In genomic region chr4:123422828-123423227, GRCm38 (mm10) we compare ENCODE assay signal across 8 mouse cellular contexts.
DNase-seq lines count a peak whose midpoint lies in the region; ATAC-seq lines count a peak whose summit lies in the region.

No protein-coding gene starts in this region.

- H3K4me1 ChIP-seq in kidney, embryonic 14.5 days (ENCODE audit: control insufficient read depth, insufficient read depth, low read length), result 0 out of 2 replicates have a peak, but pooled peaks cover 3% of the 10 kb centered on the region
- peaks cover 11% of the 10 kb centered on the region for H3K4me1 ChIP-seq in intestine, embryonic 16.5 days (ENCODE audit: control insufficient read depth, insufficient read depth, low read length)

- H3K9me3 ChIP-seq in kidney, embryonic 14.5 days (ENCODE audit: control insufficient read depth, low read length), result no peaks in the 10 kb centered on the region
- no peaks in the 10 kb centered on the region for H3K9me3 ChIP-seq in intestine, embryonic 16.5 days (ENCODE audit: control insufficient read depth, low read length)

- 48% methylated on average over 6 of the region's 6 CpGs for WGBS in kidney, embryonic 14.5 days
- 34% methylated on average over 6 of the region's 6 CpGs for WGBS in intestine, embryonic 16.5 days

- H3K27ac ChIP-seq in kidney, embryonic 14.5 days (ENCODE audit: low read depth, low read length), result no peak overlapping the region
- H3K27ac ChIP-seq in intestine, embryonic 16.5 days (ENCODE audit: low read length), result no peak overlapping the region

- no peak for ATAC-seq in kidney, embryonic 14.5 days (ENCODE audit: low FRiP score, low TSS enrichment)
- peak; percentile 96 for ATAC-seq in intestine, embryonic 16.5 days
- peak; percentile 84 for ATAC-seq in megakaryocyte progenitor cell, adult 5-6 weeks (replicated peaks; ENCODE audit: poor library complexity)

- no peak overlapping the region for H3K4me2 ChIP-seq in kidney, embryonic 14.5 days (replicated peaks; ENCODE audit: low read depth, low read length)
- H3K4me2 ChIP-seq in intestine, embryonic 16.5 days (ENCODE audit: low read depth, low read length), result no peak overlapping the region

- no peak overlapping the region for H3K9ac ChIP-seq in kidney, embryonic 14.5 days (ENCODE audit: low read depth, low read length)
- H3K9ac ChIP-seq in intestine, embryonic 16.5 days (ENCODE audit: low read depth, low read length), result no peak overlapping the region

- no peaks in the 10 kb centered on the region for H3K27me3 ChIP-seq in kidney, embryonic 14.5 days (ENCODE audit: control insufficient read depth, insufficient read depth, low read length)
- H3K27me3 ChIP-seq in intestine, embryonic 16.5 days (replicated peaks; ENCODE audit: control insufficient read depth, insufficient read depth, low read length), result no peaks in the 10 kb centered on the region

- peak; percentile 49 for DNase-seq in kidney, adult 9 months
- peak; percentile 41 for DNase-seq in c-Kit-positive CD71-positive TER-119-negative erythroid progenitor cells, embryonic 14.5 days (ENCODE audit: low read depth)
- DNase-seq in ovary, adult 18-20 months (ENCODE audit: low spot score), result no peak
- no peak for DNase-seq in thymus, postnatal 0 days (ENCODE audit: low spot score)
- no peak for DNase-seq in right cerebral cortex, postnatal 25 days

- H3K36me3 ChIP-seq in kidney, embryonic 14.5 days (ENCODE audit: control insufficient read depth, insufficient read depth, low read length), result no peaks in the 10 kb centered on the region
- no peaks in the 10 kb centered on the region for H3K36me3 ChIP-seq in intestine, embryonic 16.5 days (ENCODE audit: control insufficient read depth, insufficient read depth, low read length)

- no peak overlapping the region for H3K4me3 ChIP-seq in kidney, embryonic 14.5 days (ENCODE audit: low read length)
- no peak overlapping the region for H3K4me3 ChIP-seq in intestine, embryonic 16.5 days (ENCODE audit: low read length)

Comparison
In these comparisons a context has a peak if more than half of its experiments do, and no peak if none do; other contexts are left out.
1. DNase-seq: peak in kidney, adult 9 months (single experiment) and c-Kit-positive CD71-positive TER-119-negative erythroid progenitor cells, embryonic 14.5 days (single experiment); none in ovary, adult 18-20 months (single experiment), thymus, postnatal 0 days (single experiment) and right cerebral cortex, postnatal 25 days (single experiment).